12 mouse cellular contexts compared by ENCODE assay signal in genomic region chr19:18747379-18747778, GRCm38 (mm10). TPM values are rescaled to one million over a fixed set of nuclear protein-coding genes. Genes with fewer than 3 reads are reported as not detected.
"Had no signal": no experiment of that assay in that cellular context is flagged by ENCODE, and none has a peak within 500 bp of the region (broad histone marks: within the 10 kb centered on the region; RNA-seq: fewer than 3 reads in every experiment).

No protein-coding gene starts in this region.

- DNase-seq: kidney, adult 18-20 months; kidney, postnatal 10 days; lung, adult 2 months; lung, postnatal 36 days; retina, postnatal 1 day; right cerebral cortex, postnatal 4 days; thymus, adult 18-20 months; thymus, postnatal 14 days had no signal

- ATAC-seq: lung, postnatal 0 days; midbrain, embryonic 13.5 days had no signal

RNA-seq across cellular contexts. Expression of gene Trpm6, which starts 2.4 kb away (rescaled TPM):
- total RNA-seq: megakaryocyte progenitor cell, adult 5-6 weeks; neutrophil, adult 5-6 weeks had no signal
